Mouse (Mus musculus) forebrain, embryonic 15.5 days (tissue): Measurements from ENCODE around the gene Ube2j2. TPM values are rescaled to one million over a fixed set of nuclear protein-coding genes. Genes with fewer than 3 reads are reported as not detected.
A peak's percentile ranks its signal among the peaks of the same experiment; 100 is the strongest.

Experiments used
- ATAC-seq: fragments of 200-750 bp; cut with Nextera tagmentation; replicated peaks from 2 replicates; pipeline ENCODE4 v1.8.0; 2017; ENCODE audit warnings: mild to moderate bottlenecking, moderate TSS enrichment, moderate library complexity
- H3K27ac ChIP-seq: fragments of 300-500 bp; sonication (generic); replicated peaks from 2 replicates; pipeline ENCODE4 v1.5.1; 2015; ENCODE audit warnings: mild to moderate bottlenecking, inconsistent platforms
- H3K27me3 ChIP-seq: fragments of 300-500 bp; sonication (generic); 2 replicates; pipeline ENCODE4 v1.6.1; 2015; ENCODE audit warnings: inconsistent platforms
- H3K36me3 ChIP-seq: fragments of 300-500 bp; sonication (generic); 2 replicates; pipeline ENCODE4 v1.6.1; 2015; ENCODE audit warnings: mild to moderate bottlenecking, inconsistent platforms
- H3K4me1 ChIP-seq: fragments of 300-500 bp; sonication (generic); 2 replicates; pipeline ENCODE4 v1.6.1; 2015; ENCODE audit warnings: inconsistent platforms
- H3K4me2 ChIP-seq: fragments of 300-500 bp; sonication (generic); replicated peaks from 2 replicates; pipeline ENCODE4 v1.6.1; 2015; ENCODE audit warnings: mild to moderate bottlenecking, inconsistent platforms
- H3K4me3 ChIP-seq: fragments of 300-500 bp; sonication (generic); 2 replicates; pipeline ENCODE4 v1.5.1; 2015; ENCODE audit warnings: mild to moderate bottlenecking, inconsistent platforms
- H3K9ac ChIP-seq: fragments of 300-500 bp; sonication (generic); replicated peaks from 2 replicates; pipeline ENCODE4 v1.6.1; 2015; ENCODE audit warnings: mild to moderate bottlenecking, inconsistent platforms
- H3K9me3 ChIP-seq: fragments of 300-500 bp; sonication (generic); 2 replicates; pipeline ENCODE4 v1.6.1; 2016; ENCODE audit warnings: inconsistent platforms
- WGBS: fragments of 180-500 bp; shearing (Covaris S2); methylation state at CpG from one replicate; pipeline ENCODE4 v1.1.7; 2015; ENCODE audit warnings: mixed read lengths; 5-methylcytosine and 5-hydroxymethylcytosine counted together
- polyA plus RNA-seq: library from polyadenylated mRNA; unstranded; fragments of >200 nt; fragmentation: Nextera tagmentation; extraction: Ambion mirVana; gene quantifications from 2 replicates; pipeline ENCODE4 v1.2.1, GENCODE M21; 2015

Ube2j2 gene
- polyA plus RNA-seq, 1 experiment from 2014 or later = 123 TPM

DNA sequence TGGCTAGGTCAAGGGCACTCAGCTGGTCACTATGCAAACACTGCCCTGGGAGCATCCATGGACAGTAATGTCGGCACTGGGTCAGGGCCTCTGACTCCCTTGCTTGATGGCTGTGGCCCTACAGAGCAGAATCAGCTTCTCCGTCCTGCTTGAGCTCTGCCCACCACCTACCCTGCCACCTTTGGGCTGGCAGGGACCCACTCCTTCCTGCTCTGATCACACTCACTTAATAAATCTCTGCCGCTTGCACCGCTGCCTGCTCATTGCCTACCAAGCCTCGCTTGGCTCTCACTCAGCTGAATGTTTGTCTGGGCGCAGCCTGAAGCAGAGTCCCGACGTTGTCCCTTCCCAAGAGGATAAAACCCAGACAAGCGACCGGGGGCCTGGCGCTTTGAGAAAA is 36.6 kb upstream of the Ube2j2 start:
- 89% methylated on average over 11 of the region's 11 CpGs for WGBS
- H3K27ac ChIP-seq = no peak overlapping the region
- no peak for ATAC-seq

DNA sequence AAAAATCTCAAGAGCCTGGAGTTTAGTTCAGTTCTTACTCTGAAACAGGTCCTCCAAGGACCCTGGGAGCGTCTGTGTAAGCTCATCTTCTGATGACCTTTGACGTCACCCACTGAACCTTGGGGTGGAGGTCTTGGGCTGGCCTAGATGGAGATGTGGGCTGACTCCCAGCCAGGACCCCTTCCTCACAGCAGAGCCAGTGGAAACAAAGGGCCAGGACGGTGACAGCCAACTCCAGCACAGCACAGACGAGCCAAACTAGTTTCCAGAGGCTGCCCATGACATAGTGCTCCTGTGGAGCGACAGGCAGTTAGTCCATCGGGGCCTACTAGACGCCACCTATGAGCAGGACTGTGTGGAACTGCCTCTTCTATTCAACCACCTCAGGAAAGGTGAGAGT is 35.4 kb upstream of the Ube2j2 start:
- peaks cover 36% of the 10 kb centered on the region for H3K36me3 ChIP-seq
- H3K27ac ChIP-seq = no peak overlapping the region
- H3K9ac ChIP-seq = no peak overlapping the region
- H3K9me3 ChIP-seq = no peaks in the 10 kb centered on the region
- no peaks in the 10 kb centered on the region for H3K27me3 ChIP-seq
- ATAC-seq = 0 out of 2 replicates have a peak, but pooled peaks have one; percentile 15
- WGBS = 83% methylated on average over 7 of the region's 7 CpGs
- no peak overlapping the region for H3K4me2 ChIP-seq
- no peaks in the 10 kb centered on the region for H3K4me1 ChIP-seq
- H3K4me3 ChIP-seq = no peak overlapping the region

More for the DNA sequence above, 36.6 kb upstream of the Ube2j2 start:
- no peaks in the 10 kb centered on the region for H3K4me1 ChIP-seq
- no peaks in the 10 kb centered on the region for H3K9me3 ChIP-seq
- H3K4me2 ChIP-seq = no peak overlapping the region
- peaks cover 49% of the 10 kb centered on the region for H3K36me3 ChIP-seq
- no peak overlapping the region for H3K9ac ChIP-seq
- no peaks in the 10 kb centered on the region for H3K27me3 ChIP-seq
- H3K4me3 ChIP-seq = no peak overlapping the region

DNA sequence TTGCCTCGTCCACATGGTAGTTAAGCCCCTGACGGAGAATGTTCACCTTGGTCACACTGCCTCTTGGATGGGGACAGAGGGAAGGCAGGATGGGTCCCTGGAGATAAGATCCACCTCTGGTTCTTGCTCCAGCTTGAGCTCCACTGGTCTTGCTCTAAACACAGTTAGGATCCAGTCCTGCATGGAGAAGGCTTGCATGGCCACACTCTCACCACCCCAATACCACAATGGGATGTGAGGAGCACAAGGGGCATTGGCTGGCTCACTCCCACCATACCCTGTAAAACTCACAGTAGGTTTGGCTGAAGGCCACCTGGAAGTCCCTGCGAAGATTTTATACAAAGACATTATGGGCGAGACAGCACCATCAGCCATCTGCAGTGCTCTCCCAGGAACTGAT is 34.9 kb upstream of the Ube2j2 start:
- no peak overlapping the region for H3K4me3 ChIP-seq
- no peaks in the 10 kb centered on the region for H3K9me3 ChIP-seq
- H3K36me3 ChIP-seq = peaks cover 31% of the 10 kb centered on the region
- H3K27ac ChIP-seq = no peak overlapping the region
- no peak overlapping the region for H3K9ac ChIP-seq
- H3K27me3 ChIP-seq = no peaks in the 10 kb centered on the region
- H3K4me2 ChIP-seq = no peak overlapping the region
- ATAC-seq = peak; percentile 32; the same call in 1 of the 2 replicates
- WGBS = 91% methylated on average over 4 of the region's 4 CpGs
- no peaks in the 10 kb centered on the region for H3K4me1 ChIP-seq

DNA sequence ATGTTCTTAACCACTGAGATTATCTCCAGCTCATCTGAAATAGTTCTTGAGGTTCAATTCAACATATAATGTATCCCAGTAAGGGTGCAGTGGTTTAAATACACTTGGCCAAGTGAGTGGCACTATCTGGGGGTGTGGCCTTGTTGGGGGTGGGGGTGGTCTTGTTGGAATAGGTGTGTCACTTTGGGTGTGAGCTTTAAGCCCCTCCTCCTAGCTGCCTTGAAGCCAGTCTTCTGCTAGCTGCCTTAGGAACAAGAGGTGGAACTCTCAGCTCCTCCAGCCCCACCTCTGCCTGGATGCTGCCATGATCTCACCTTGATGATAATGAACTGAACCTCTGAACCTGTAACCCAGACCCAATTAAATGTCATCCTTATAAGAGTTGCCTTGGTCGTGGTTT is 11.6 kb upstream of the Ube2j2 start:
- Histone ChIP-seq H3K9ac (no peak overlapping the region), H3K4me3 (no peak overlapping the region), H3K27ac (no peak overlapping the region), H3K4me2 (no peak overlapping the region), H3K27me3 (no peaks in the 10 kb centered on the region), H3K9me3 (no peaks in the 10 kb centered on the region), H3K36me3 (no peaks in the 10 kb centered on the region), H3K4me1 (no peaks in the 10 kb centered on the region)
- no peak for ATAC-seq
- WGBS = 82% methylated on average over 1 of the region's 1 CpGs

DNA sequence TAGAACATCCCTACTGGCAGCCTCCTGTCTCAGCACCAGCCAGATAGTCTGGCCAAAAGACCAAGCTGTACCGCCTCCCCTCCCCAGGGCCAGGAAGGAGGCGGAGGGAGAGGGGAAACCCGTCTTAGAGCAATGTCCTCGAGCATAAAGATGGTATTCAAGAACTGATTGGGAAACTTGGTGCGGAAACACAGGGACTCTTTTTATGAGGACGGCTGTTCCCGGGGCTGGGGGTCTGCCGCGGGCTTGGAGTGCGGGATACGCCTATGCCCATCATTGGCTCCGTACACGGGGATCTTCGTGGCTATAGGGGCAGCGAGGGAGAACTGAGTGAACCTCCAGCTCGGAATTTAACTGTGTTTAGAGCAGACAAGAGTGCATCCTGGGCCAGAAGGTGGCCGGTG is 580 bp upstream of the Ube2j2 start:
- Histone ChIP-seq H3K9me3 (no peaks in the 10 kb centered on the region), H3K4me1 (peaks cover 34% of the 10 kb centered on the region), H3K27ac (peak overlapping the region; percentile 76), H3K4me3 (peak overlapping the region; percentile 98), H3K36me3 (peaks cover 13% of the 10 kb centered on the region), H3K9ac (peak overlapping the region; percentile 91), H3K4me2 (peak overlapping the region; percentile 95), H3K27me3 (no peaks in the 10 kb centered on the region)
- ATAC-seq = peak; percentile 44
- WGBS = under 1% methylated on average over 17 of the region's 17 CpGs

DNA sequence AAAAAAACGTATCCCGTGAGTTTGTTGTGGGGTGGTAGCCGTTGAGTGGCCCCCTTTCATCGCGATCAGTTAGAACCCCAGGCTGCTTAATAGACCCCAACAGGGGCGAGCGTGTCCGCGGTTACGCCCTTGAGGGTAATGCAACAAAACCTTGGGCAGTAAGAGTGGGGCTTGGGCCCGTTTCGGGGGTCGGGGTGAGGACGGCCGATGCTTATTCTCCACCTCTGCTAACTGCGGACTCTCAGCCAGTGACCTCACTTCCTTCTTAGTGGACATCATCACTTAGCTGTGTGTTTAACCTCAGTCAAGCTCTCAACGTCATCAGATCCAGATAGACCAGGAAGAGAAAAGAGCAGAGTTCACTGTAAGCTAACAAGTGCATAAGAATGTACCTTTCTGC is 640 bp downstream of the Ube2j2 start:
- WGBS = under 1% methylated on average over 17 of the region's 17 CpGs
- H3K4me3 ChIP-seq = peak overlapping the region; percentile 98
- no peaks in the 10 kb centered on the region for H3K9me3 ChIP-seq
- peaks cover 21% of the 10 kb centered on the region for H3K36me3 ChIP-seq
- H3K4me1 ChIP-seq = peaks cover 34% of the 10 kb centered on the region
- H3K27ac ChIP-seq = 0 out of 2 replicates have a peak overlapping the region, but pooled peaks have one; percentile 76
- peak overlapping the region; percentile 91 for H3K9ac ChIP-seq
- peak; percentile 23; the same call in 1 of the 2 replicates for ATAC-seq
- peak overlapping the region; percentile 95 for H3K4me2 ChIP-seq
- no peaks in the 10 kb centered on the region for H3K27me3 ChIP-seq

- H3K27me3 ChIP-seq = no peaks in the 10 kb centered on the region
- H3K9me3 ChIP-seq = no peaks in the 10 kb centered on the region
- no peak overlapping the region for H3K4me3 ChIP-seq
- H3K27ac ChIP-seq = no peak overlapping the region
- no peak overlapping the region for H3K4me2 ChIP-seq
- no peak for ATAC-seq
- H3K36me3 ChIP-seq = peaks cover 48% of the 10 kb centered on the region
- peaks cover 34% of the 10 kb centered on the region for H3K4me1 ChIP-seq
- H3K9ac ChIP-seq = no peak overlapping the region
Measured at GRCm38 (mm10) chr4:155947094-155947493, 3.5 kb downstream of the Ube2j2 start.

GRCm38 (mm10) chr4:155955491-155955890 is 11.9 kb downstream of the Ube2j2 start:
- no peak for ATAC-seq
- H3K36me3 ChIP-seq = peaks cover 78% of the 10 kb centered on the region
- WGBS = 95% methylated on average over 6 of the region's 6 CpGs

DNA sequence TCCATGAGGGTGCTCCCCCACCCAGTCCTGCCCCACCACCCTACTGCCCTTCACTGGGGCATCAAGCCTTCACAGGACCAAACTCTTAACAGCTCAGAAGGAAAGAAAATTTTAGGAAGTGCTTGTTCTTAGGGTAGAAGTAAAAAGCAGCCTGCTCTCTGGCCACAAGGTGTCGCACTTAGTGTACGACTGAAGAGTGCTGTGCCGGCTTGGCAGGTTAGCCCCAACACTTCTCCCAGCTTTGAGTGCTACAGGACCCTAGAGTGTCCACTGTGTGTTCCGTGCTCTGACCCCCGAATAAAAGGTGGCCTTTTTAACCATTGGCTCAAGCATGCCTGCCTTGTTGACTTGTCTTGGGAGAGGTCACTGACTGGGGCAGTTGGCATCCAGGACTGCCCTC is 15.6 kb downstream of the Ube2j2 start:
- 4% methylated on average over 5 of the region's 5 CpGs for WGBS
- ATAC-seq = no peak; the same call in 1 of the 2 replicates
- peaks cover 51% of the 10 kb centered on the region for H3K36me3 ChIP-seq

More at GRCm38 (mm10) chr4:155955491-155955890, 11.9 kb downstream of the Ube2j2 start:
- Histone ChIP-seq H3K4me1 (no peaks in the 10 kb centered on the region), H3K9me3 (no peaks in the 10 kb centered on the region), H3K9ac (no peak overlapping the region), H3K4me2 (no peak overlapping the region), H3K4me3 (no peak overlapping the region), H3K27me3 (no peaks in the 10 kb centered on the region), H3K27ac (no peak overlapping the region)

GRCm38 (mm10) chr4:155962167-155962971 is 18.7 kb downstream of the Ube2j2 start, which contains the start of gene C1qtnf12:
TSS of gene C1qtnf12 (plus strand) at chr4:155962318.
- Histone ChIP-seq H3K27me3 (no peaks in the 10 kb centered on the region), H3K9me3 (no peaks in the 10 kb centered on the region), H3K4me2 (peak within 1 kb of the TSS; percentile 70), H3K4me1 (peaks cover 13% of the 10 kb centered on the region), H3K4me3 (peak within 1 kb of the TSS; percentile 39), H3K36me3 (peaks cover 36% of the 10 kb centered on the region), H3K27ac (no peak within 1 kb of the TSS), H3K9ac (peak within 1 kb of the TSS; percentile 53)
- under 1% methylated on average over 41 of the region's 42 CpGs for WGBS
- ATAC-seq = peak; percentile 59

More for the DNA sequence above, 15.6 kb downstream of the Ube2j2 start:
- H3K27ac ChIP-seq = no peak overlapping the region
- H3K4me2 ChIP-seq = no peak overlapping the region
- H3K4me3 ChIP-seq = no peak overlapping the region
- no peaks in the 10 kb centered on the region for H3K27me3 ChIP-seq
- no peaks in the 10 kb centered on the region for H3K9me3 ChIP-seq
- H3K4me1 ChIP-seq = peaks cover 13% of the 10 kb centered on the region
- H3K9ac ChIP-seq = no peak overlapping the region

GRCm38 (mm10) chr4:155963106-155963505 is 19.5 kb downstream of the Ube2j2 start:
- peak overlapping the region; percentile 53; the same call in 1 of the 2 replicates for H3K9ac ChIP-seq
- H3K36me3 ChIP-seq = peaks cover 28% of the 10 kb centered on the region
- WGBS = 60% methylated on average over 7 of the region's 7 CpGs
- ATAC-seq = no peak
- no peaks in the 10 kb centered on the region for H3K9me3 ChIP-seq
- no peak overlapping the region for H3K27ac ChIP-seq
- no peaks in the 10 kb centered on the region for H3K27me3 ChIP-seq
- H3K4me1 ChIP-seq = peaks cover 13% of the 10 kb centered on the region
- no peak overlapping the region for H3K4me2 ChIP-seq
- H3K4me3 ChIP-seq = no peak overlapping the region; the same call in 1 of the 2 replicates

DNA sequence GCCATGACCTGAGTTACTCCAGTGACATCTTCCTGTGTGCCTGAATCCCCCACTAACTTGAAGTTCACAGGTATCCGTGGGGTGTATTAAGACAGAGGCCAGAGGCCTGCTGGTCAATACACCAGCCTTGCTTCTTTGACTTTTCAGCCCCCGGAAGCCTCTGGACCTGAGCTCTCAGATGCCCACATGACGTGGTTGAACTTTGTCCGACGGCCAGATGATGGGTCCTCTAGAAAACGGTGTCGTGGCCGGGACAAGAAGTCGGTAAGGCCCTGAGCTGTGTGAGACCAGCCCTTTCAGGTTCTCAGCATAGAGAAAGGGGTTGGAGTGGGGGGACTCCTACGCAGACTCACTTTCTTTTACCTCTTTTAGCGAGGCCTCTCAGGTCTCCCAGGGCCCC is 20.8 kb downstream of the Ube2j2 start:
- H3K4me2 ChIP-seq = no peak overlapping the region
- H3K4me1 ChIP-seq = peaks cover 13% of the 10 kb centered on the region
- H3K36me3 ChIP-seq = peaks cover 20% of the 10 kb centered on the region
- 91% methylated on average over 11 of the region's 11 CpGs for WGBS
- H3K9ac ChIP-seq = no peak overlapping the region
- ATAC-seq = no peak
- H3K9me3 ChIP-seq = no peaks in the 10 kb centered on the region
- no peak overlapping the region for H3K27ac ChIP-seq
- no peaks in the 10 kb centered on the region for H3K27me3 ChIP-seq
- no peak overlapping the region for H3K4me3 ChIP-seq
